Mouse (Mus musculus) gastrocnemius, postnatal 25 days (tissue): ENCODE measurements around the gene March1. TPM values are rescaled to one million over a fixed set of nuclear protein-coding genes. Genes with fewer than 3 reads are reported as not detected.
"Not testable (repeated sequence)": the region's sequence is repeated elsewhere in the genome, so short reads cannot be mapped to it uniquely, and the experiment has no call there.

Experiments
- DNase-seq: peaks from one replicate; pipeline ENCODE4 v3.0.0; 2022
- total RNA-seq, 2 experiments: library from RNA; stranded (reverse); gene quantifications; 1 replicate in 1 of 2; 2 replicates in 1 of 2; pipeline ENCODE4 v1.2.3; 2021

March1 gene
- total RNA-seq, 2 experiments from 2014 or later, result 0.38 to 0.40 TPM

DNA sequence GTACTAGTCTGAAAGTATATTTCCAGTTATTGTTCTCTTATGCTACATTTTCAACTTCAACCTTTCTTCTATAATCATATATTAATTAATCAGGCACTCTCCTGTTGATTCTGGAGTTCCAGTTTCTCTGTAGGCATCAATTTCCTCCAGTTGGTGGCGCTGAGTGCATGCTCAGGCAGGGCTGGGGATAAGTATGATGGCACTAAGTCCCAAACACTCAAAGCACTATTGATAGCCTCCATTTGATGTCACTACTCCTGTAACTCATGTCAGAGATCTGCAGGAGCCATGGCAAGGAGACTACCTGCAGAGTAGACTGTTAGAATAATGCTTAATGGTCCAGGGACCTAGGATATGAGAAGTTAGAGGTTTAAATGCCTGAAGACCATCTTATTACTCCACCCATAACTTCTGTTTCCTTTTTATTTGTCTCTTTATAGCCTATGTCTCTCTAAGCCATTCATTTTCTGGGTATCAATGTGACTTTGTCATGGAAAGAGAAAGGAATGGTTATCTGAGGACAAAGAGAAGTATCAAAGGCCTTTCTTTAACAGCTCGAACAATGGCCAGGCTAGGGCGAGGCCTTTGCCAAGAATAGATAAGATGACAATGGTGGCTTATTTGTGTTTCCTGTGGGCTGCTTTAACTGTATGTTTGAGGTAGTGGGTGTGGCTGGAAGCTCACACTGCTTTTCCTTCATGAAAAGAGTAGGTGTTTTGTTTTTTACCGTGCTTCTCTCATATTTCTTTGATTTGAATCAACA is 705.5 kb downstream of the March1 start:
- DNase-seq, result no peak

DNA sequence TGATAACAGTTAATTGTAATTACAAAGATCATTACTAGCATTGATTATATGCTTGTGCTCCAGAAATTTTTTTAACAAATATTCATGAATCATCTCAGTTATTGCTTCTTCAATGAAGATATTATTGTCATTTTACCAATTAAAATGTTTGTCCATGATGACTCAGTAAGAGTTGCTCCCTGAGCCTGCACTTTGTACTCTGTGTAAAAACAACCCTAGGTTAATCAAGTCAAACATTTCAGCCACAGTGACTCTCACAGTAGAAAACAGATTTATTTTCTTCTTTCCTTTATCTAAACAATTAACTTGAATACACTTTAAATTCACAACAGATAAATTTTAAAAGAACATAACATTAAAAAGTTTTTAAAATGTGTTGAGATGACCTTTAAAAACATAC is 708.7 kb downstream of the March1 start:
- no peak for DNase-seq

DNA sequence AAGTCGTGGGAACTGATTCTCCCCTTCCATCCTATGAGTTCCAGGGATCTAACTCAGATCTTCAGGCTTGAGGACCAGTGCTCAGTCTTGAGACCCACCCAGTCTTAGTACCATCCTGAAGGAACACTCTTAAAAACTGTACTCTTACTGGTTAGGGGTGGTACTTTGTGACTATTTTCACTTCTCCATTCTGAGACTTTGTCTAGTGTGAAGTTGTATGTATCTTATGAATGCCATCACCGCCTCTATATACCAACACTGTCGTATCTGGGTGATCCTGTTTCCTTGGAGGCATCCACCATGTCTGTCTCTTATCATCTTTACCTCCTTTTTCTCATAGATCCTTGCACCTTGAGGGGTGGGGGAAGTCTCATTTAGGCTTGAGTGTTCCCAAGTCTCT is 714.5 kb downstream of the March1 start:
- DNase-seq, result no peak

DNA sequence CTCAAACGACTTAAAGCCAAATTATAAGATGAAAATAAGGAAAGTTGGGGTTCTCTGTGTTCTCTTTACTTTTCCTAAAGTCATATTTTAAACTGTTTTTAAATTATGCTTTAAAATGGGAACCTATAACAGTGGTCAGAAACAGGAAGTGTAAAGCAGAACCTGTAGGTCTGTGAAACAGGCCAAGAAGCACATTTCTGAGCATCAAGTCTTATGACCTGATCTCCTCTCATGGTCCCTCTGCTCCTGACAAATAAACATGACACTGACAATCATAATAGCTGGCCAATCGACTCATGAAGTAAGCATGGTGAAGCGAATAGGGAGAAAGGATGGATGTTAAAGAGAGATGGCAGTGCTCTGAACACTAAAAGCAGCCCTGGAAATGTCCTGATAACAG is 716.6 kb downstream of the March1 start:
- DNase-seq, result no peak

DNA sequence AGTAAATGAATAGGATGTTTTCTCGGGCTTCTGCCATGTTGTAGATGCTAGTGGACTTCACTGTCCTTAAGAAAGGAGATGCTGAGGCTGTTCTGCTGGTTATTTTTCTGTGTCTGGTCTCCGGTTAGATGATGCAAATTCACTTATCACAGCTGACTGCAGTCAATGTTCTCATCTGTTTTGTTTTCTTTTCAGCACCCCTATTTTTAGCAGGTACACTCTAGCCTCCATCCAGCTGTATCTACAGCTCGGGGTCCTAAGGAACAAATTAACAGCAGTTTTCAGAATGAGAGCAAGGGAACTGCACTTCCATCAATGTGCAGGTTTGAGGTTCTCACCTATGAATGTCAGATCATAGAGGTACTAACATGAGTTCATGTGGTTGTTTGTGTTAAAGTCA is 721.9 kb downstream of the March1 start:
- DNase-seq, result no peak

DNA sequence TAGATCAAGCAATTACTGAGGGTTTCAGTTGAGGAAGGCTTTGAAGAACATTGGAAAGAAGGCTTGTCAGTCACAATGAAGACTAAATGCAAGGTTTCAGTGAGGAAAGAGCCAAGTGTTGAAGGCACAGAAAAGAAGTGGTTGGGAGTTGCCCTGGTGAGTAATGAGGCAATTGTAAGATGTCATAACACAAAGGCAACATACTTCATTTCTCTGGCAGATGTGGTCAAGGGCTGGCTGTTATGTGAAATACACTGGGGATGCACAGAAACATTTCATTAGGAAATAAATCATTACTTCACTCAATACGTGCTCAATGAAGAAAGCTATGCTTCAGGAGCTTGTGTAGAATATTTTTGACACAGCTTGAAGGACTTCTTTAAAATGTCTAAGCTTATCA is 725.2 kb downstream of the March1 start:
- no peak for DNase-seq

DNA sequence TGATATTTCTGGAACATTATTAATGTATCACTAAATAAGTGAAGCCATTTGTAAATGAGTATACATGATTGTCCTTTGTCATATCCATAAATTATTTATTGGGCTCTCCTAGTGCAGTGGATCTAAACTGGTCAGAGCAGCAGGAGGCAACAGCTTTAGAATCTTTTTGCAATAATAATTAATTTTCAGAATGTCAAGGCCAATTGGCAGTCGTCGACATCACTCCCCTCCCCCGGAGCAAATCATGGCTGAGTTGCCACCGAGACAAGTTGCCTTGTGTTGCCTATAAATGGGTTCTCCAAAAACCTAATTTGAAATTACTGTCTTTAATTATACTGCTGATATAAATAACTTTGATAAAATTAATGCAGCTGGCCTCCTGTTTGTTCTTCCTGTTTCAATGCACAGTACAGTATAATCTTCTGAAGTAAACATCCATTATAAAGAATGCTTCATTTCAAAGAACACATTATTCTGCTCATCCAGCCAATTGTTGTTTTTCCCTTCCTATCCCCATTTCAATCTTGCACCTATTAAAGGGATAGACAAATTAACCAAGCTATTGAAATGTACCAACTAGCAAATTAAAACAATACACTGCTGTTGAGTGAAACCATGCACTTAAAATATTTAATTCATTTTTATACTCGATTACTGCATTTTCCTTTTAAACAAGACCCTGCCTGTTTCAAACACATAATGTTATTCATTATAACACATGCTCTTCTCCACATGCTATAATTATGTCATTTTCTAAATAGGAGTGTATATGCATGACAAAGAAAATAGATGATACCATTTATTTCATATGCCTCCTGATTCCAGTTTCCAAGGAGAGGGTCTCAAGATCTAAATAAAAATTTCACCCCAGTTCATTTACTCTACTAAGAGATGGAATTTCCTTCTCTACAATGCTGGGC is 745.4 kb downstream of the March1 start:
- no peak for DNase-seq

DNA sequence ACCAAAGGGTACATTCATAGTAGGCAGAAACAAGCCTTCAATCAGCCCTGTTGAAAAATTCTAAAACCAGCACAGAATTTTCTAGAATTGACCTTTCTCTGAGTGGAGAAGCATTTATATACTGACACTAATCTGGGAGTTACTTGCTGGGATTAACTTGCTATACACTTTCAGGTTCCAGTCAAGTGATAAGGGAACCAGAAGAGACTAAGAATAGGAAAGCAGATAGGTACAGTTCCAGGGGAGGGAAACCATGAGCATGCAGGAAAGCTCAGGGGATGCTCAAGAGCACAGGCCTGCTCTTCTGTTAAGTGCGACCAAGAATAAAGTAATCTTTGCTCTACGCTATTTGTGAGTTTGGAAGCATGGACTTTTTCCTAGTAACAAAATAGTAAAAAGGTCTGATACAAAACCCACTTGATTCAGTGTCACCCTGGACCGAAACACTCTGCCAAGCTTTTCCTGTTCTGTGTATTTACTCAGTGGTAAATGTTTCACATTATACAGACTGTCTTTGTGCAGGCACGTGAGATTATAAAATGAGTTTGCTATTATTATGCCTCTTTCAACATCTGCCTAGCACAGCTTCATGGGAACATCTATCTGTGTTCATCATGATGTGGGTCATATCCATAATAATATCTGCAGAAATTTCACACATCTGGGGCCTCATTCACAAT is 766.1 kb downstream of the March1 start:
- no peak for DNase-seq

DNA sequence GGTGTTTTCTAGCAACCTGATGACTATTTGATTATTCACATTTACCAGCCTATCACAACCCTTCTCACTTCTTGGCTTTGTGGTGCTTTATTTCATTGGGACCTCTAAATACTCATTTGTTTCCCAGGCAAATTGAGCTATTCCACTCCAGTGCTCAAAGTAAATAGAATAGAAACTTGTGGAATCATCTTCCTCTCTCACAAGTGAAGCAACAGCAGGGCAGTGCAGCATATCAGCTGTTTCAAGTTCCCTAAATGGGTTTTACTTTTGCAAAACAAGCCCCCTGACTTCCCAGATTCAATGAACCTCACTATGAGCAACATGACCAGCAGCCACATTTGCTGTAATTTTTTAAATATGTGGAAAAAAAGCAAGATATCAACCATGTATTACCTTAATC is 768.3 kb downstream of the March1 start:
- no peak for DNase-seq

DNA sequence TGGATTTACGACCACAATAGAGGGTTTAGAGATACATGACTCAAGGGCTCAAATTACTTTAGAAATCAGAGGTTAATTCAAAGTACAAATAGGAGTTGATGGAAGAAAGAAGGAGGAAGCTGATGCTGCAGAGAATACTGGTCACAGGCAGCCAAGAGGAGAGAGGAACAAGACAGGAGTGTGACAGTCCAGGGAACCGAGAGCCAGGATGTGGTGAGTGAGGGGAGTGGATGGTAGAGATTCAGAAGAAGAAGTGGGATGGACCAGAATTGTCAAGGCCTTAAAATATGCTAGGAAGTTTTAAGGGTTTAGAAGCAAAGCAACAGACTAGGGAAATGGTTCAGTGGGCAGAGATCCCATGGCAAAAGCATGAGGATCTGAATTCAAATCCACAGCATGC is 771.0 kb downstream of the March1 start:
- no peak for DNase-seq

DNA sequence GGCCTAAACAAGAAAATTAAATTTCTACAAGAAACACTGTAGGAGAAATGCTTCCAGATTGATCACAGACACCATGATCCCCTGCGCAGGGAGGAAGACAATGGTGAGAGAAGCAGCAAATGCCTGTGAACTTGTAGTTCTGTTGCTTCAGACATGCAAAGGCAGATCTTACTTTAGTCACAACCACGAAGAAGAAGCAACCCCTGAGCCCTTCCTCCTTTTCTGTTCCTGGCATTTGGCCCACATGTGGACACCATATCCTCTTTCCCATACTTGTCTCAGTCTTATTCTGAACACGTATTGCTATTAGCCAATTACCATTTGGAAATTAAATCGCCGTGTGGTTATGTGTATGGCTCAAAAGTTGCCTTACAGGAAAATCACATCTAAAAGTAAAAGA is 773.9 kb downstream of the March1 start:
- DNase-seq, result no peak

DNA sequence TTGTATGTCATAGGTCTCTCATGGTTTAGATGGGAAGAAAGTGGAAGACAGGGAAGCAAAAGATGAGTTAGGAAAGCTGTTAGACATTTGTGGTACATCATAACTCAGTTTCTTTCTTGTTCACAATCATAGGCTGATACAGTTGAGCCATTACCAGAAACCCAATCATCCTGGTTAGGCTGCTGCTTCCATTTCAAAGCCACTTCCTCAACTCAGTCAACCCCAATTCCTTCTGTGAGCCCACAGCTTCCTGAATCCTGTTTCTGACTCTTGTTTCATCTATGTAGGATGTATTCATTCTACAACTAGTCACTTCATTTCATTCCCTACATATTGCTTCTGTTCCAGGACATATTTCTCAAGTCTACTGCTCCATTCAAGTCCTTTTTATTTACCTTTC is 775.2 kb downstream of the March1 start:
- no peak for DNase-seq

DNA sequence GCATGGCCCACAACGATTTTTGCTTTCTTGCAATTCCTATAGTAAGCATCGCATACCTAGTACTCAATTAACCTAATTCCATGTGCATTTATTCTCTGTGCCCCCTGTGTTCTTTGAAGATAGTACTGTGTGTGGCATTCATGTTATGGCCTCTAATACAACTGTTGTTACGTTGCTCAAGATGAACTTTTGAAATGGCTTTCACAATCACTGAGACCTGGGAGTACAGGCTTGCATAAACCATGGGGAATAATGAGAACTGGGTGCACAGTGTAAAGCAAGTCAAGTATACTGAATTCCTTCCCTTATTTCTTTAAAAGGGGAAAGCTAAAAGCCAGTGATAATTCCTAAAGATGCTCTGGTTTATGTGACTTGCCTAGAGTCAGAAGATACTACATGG is 776.4 kb downstream of the March1 start:
- no peak for DNase-seq

DNA sequence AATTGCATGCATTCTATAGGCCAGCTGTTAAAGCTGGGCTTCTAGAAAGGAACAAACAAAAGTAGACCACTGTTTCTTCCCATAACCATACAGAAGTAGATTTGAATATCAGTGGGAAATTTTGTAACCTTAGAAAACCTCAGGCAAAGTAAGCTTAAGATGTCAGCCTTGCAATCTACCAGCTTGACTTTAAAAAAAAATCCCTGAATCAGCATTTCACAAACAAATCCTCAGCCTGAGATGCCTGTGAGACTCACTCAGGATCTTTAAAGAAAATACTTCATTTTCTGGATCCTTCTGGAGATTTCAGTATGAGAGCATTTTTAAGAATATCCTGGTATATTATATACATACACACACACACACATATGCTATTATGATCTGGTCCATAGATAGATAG is 780.1 kb downstream of the March1 start:
- no peak for DNase-seq

DNA sequence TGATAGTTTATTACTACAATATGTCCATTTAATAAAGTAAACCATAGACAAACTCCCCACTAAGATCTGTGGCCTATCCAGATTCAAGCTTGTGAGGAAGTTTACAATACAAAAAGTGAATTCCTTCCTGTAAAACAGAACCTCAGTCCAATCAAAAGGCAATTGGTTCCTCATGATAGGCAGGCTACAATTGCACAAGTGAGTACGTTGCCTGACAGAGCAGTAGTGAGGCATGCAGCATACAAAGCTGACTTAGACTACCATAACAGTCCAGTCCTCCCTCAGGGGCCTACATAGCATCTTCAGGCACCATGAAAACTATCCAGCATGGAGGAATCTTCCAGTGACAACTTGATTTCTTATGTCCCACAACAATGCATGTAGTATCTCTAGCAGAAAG is 782.4 kb downstream of the March1 start:
- no peak for DNase-seq

DNA sequence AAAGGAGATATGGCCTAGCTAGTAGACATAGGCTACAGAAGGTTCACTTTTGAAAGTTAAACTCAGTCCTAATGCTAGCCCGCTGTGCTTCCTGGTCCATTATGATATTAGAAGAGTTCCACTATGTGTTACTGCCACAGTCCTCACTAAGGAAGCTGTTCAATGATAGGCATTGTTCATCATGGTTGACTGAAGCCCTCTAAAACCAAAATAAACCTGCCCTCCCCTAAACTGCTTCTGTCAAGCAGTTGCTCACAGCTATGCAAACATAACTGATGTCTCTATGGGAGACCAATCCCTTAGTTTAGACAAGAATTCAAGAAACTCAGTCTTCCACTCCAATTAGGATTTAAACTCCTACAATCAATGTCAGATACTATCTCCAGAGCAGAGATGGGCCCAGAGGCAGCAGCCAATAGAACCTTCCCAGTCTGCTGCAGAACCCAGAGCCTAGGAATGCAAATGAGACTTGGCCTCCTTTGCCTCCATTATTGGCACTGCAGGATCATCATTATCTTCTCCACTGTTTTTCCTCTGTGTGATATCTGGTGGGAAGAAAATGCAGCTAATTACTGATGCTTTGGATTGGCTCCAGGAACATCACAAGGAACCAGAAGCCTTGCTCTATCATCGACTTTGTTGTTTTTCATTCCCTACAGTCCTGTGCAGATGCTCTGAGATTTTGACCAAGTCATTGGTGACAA is 787.2 kb downstream of the March1 start:
- DNase-seq, result no peak

DNA sequence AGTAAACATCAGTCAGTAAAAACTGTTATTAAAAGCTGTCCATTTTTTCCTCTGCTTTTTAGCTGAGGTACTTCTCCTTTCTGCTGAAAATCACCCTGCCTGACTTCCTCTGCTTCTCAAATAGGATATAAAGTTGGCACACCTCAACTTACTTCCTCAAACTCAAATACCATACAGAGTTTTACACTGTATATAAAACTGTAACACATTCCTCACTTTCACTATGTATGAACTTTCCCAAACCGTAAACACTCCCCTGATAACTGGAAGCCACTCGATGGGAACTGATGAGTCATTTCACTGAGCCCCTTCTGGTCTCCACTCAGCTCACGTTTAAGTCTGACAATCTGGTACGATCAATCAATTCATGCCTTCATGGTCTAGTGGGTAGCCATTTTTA is 788.1 kb downstream of the March1 start:
- not testable (repeated sequence) for DNase-seq

DNA sequence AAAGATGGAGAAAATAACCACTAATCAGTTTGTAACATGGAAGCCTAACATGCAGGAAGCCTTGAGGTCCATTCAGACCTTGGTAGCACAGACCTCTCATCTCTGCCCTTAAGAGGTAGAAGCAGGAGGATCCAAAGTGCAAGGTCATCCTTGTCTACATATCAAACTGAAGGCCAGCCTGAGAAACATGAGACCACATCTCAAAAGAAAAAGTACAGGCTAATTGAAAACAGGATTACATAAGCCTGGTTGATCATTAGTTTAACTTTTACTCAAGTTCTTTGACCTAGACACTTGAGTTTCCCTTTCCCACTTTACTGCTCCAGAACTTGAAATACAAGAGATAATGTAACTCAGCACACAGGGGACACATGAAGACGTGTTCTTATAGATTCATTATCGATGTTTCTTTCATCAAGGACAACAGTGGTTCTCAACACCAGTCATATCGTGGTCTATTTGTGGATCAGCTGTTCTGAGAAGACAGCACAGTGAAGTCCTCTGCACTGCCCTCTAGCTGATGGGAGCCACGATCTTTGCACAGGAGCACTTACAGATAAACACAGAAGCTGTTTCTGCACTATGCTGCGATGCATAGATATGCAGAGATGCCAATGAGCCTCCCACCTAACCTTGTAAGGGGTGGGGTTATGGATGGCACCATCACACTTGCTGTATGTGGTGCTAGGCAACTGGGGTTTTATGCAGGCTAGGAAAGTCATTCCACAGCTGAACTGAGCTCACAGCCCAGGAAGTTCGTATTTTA is 789.1 kb downstream of the March1 start:
- DNase-seq, result no peak

DNA sequence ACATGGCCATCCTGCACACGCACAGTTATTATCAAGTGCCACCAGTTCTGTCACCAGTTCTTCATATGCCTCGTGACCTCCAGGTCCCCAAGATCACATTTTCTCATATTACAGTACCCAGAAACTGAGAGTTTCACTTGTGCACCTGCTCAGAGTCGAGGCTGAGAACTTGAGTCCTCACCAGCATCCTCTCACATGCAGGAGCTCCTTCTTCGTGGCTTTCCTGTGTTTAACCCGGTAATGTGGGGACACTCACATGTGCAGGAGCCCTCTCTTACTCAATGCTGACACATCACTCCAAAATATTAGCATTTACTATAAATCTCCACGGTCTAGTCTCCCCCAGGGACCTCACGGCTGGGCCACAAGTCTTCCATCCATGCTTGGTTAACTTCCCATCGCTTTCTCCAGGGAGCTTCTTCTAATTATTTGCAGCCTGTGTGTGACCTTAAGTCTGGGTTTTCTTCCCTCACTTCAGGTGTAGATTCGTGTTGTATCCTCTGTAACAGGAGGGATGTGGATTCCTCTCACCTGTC is 792.4 kb downstream of the March1 start:
- no peak for DNase-seq

DNA sequence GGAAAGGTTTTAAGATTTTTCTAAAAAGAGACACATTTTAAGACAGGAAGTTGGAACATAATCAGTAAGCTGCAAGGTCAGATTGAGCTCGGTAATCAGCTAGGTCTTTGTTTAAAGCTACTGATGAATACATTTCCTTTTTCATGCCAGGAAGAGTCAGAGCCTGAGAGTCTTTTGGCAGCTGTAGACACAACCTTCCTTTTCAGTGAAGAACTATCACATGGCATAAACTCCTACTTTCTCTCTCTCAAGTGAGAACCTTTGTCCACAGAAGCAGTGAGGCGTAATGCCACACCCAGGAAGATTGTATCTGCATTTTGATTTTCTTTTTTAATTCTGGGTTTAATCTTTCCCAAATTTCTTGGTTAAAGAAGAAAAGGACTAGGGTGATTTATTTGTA is 795.4 kb downstream of the March1 start:
- no peak for DNase-seq

DNA sequence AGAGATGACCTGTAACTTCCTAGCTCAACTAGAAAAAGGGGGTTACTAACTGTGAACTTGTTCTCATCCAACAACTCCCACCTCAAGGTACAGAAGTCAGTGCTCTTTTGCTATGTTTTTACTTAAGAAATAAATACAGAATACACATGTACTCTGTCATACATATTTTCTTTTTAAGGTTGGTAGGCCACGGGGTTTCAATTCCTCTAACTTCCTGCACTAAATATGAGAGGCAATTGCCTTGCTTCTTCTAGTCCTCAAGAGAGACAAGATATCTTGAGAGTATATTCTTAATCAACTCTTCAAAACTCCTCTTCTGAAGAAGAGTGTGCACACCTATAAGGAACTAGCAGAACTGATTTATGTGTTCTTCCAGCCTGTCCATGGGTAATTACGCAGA is 797.5 kb downstream of the March1 start:
- DNase-seq, result no peak
